Mouse (Mus musculus) testis, adult 2 months (tissue): ENCODE measurements around the gene Zc3h18. TPM values are rescaled to one million over a fixed set of nuclear protein-coding genes. Genes with fewer than 3 reads are reported as not detected.

Experiments used
- H3K27ac ChIP-seq: fragments of 200-500 bp; 2 replicates; pipeline ENCODE4 v1.5.1; 2012; ENCODE audit warnings: low read depth, low read length; ENCODE audit not compliant: control insufficient read depth, insufficient read depth
- H3K27me3 ChIP-seq: fragments of 200-500 bp; 2 replicates; pipeline ENCODE4 v1.6.1; 2012; ENCODE audit warnings: mild to moderate bottlenecking, low read length, moderate library complexity; ENCODE audit not compliant: control insufficient read depth, insufficient read depth
- H3K36me3 ChIP-seq: fragments of 200-500 bp; 2 replicates; pipeline ENCODE4 v1.6.1; 2012; ENCODE audit warnings: mild to moderate bottlenecking, low read length; ENCODE audit not compliant: control insufficient read depth, insufficient read depth
- H3K4me1 ChIP-seq: fragments of 200-500 bp; 2 replicates; pipeline ENCODE4 v1.6.1; 2012; ENCODE audit warnings: low read length; ENCODE audit not compliant: control insufficient read depth, insufficient read depth
- H3K4me3 ChIP-seq: fragments of 200-500 bp; 2 replicates; pipeline ENCODE4 v1.5.1; 2012; ENCODE audit warnings: low read depth, mild to moderate bottlenecking, low read length, moderate library complexity, mixed read lengths; ENCODE audit not compliant: control insufficient read depth
- CTCF ChIP-seq: fragments of 200-500 bp; IDR thresholded peaks from 2 replicates; pipeline ENCODE4 v1.5.1; 2012; ENCODE audit warnings: low read depth, mild to moderate bottlenecking, inconsistent platforms, low read length, moderate library complexity; ENCODE audit not compliant: control insufficient read depth, insufficient read depth, insufficient replicate concordance
- POLR2A ChIP-seq: fragments of 200-500 bp; IDR thresholded peaks from 2 replicates; pipeline ENCODE4 v1.6.1; 2012; ENCODE audit warnings: low read depth, mild to moderate bottlenecking, inconsistent platforms, low read length, moderate library complexity; ENCODE audit not compliant: control insufficient read depth
- polyA plus RNA-seq: library from polyadenylated mRNA; depleted of rRNA; stranded (reverse); fragments of >200 nt; gene quantifications from 2 replicates; pipeline ENCODE4 v1.2.3, GENCODE M21; 2012

The Zc3h18 gene
- polyA plus RNA-seq, 1 experiment, result 19.6 TPM

- Histone ChIP-seq H3K27ac (no peak overlapping the region), H3K4me3 (no peak overlapping the region; the same call in 1 of the 2 replicates), H3K4me1 (peaks cover 7% of the 10 kb centered on the region), H3K36me3 (no peaks in the 10 kb centered on the region), H3K27me3 (no peaks in the 10 kb centered on the region)
- no peak for TF ChIP-seq POLR2A
Measured at GRCm38 (mm10) chr8:122343341-122343740, 33.1 kb upstream of the Zc3h18 start.

GRCm38 (mm10) chr8:122343758-122344157 lies 32.7 kb upstream of the Zc3h18 start:
- Histone ChIP-seq H3K36me3 (no peaks in the 10 kb centered on the region), H3K27ac (no peak overlapping the region), H3K4me3 (no peak overlapping the region; the same call in none of the 2 replicates), H3K27me3 (no peaks in the 10 kb centered on the region), H3K4me1 (peaks cover 7% of the 10 kb centered on the region)
- TF ChIP-seq POLR2A (no peak), CTCF (no peak)

GRCm38 (mm10) chr8:122344219-122344618 lies 32.2 kb upstream of the Zc3h18 start:
- Histone ChIP-seq H3K27ac (no peak overlapping the region), H3K4me3 (no peak overlapping the region), H3K27me3 (no peaks in the 10 kb centered on the region), H3K36me3 (no peaks in the 10 kb centered on the region), H3K4me1 (peaks cover 7% of the 10 kb centered on the region)
- TF ChIP-seq POLR2A (no peak), CTCF (no peak)

- H3K4me3 ChIP-seq, result no peak overlapping the region
- no peak overlapping the region for H3K27ac ChIP-seq
- TF ChIP-seq CTCF, result no peak
- TF ChIP-seq POLR2A, result no peak
- no peaks in the 10 kb centered on the region for H3K27me3 ChIP-seq
- H3K36me3 ChIP-seq, result no peaks in the 10 kb centered on the region
- peaks cover 7% of the 10 kb centered on the region for H3K4me1 ChIP-seq
Measured at GRCm38 (mm10) chr8:122345181-122346095, 31.0 kb upstream of the Zc3h18 start.

GRCm38 (mm10) chr8:122347811-122348552 lies 28.4 kb upstream of the Zc3h18 start:
- Histone ChIP-seq H3K27ac (no peak overlapping the region), H3K4me1 (peaks cover 4% of the 10 kb centered on the region), H3K27me3 (no peaks in the 10 kb centered on the region)

GRCm38 (mm10) chr8:122349357-122350297 lies 26.8 kb upstream of the Zc3h18 start:
- H3K36me3 ChIP-seq, result no peaks in the 10 kb centered on the region
- TF ChIP-seq POLR2A, result no peak
- no peak for TF ChIP-seq CTCF
- H3K27me3 ChIP-seq, result no peaks in the 10 kb centered on the region
- no peaks in the 10 kb centered on the region for H3K4me1 ChIP-seq
- H3K4me3 ChIP-seq, result no peak overlapping the region
- no peak overlapping the region for H3K27ac ChIP-seq

More at GRCm38 (mm10) chr8:122347811-122348552, 28.4 kb upstream of the Zc3h18 start:
- TF ChIP-seq POLR2A (no peak), CTCF (no peak)
- Histone ChIP-seq H3K36me3 (no peaks in the 10 kb centered on the region), H3K4me3 (no peak overlapping the region)
